Mouse (Mus musculus) hindbrain, embryonic 12.5 days (tissue): ENCODE data around the gene Nlrp10. TPM values are rescaled to one million over a fixed set of nuclear protein-coding genes. Genes with fewer than 3 reads are reported as not detected.

Experiments
- polyA plus RNA-seq: library from polyadenylated mRNA; unstranded; fragments of >200 nt; fragmentation: Nextera tagmentation; extraction: Ambion mirVana; gene quantifications from 2 replicates; pipeline ENCODE4 v1.2.1, GENCODE M21; 2016

Nlrp10 gene
- polyA plus RNA-seq, 1 experiment from 2014 or later, result not detected

Other genes with a start within 250 kb of the Nlrp10 start
- not detected in 2 replicates for gene Olfr512, start 216.9 kb downstream of the Nlrp10 start, polyA plus RNA-seq
- gene Olfr513, start 179.2 kb downstream of the Nlrp10 start, polyA plus RNA-seq, result not detected in 2 replicates
- gene Olfr514, start 104.2 kb downstream of the Nlrp10 start, polyA plus RNA-seq, result not detected in 2 replicates
- not detected in 2 replicates for gene Olfr516, start 79.6 kb downstream of the Nlrp10 start, polyA plus RNA-seq
- not detected in 2 replicates for gene Olfr517, start 57.8 kb downstream of the Nlrp10 start, polyA plus RNA-seq
- not detected in 2 replicates for gene Olfr518, start 45.2 kb downstream of the Nlrp10 start, polyA plus RNA-seq
- gene Olfr519, start 35.8 kb downstream of the Nlrp10 start, polyA plus RNA-seq, result not detected in 2 replicates
- gene Eif3f, start 4.2 kb upstream of the Nlrp10 start, polyA plus RNA-seq, result 77.2 and 87.2 TPM in 2 replicates
- 40.3 and 42.1 TPM in 2 replicates for gene Tub, start 20.2 kb upstream of the Nlrp10 start, polyA plus RNA-seq
- 21.9 and 23.5 TPM in 2 replicates for gene Ric3, start 153.2 kb upstream of the Nlrp10 start, polyA plus RNA-seq
- 46.3 and 50.9 TPM in 2 replicates for gene Lmo1, start 245.0 kb upstream of the Nlrp10 start, polyA plus RNA-seq